ENCODE assay signal across 30 mouse cellular contexts in the genomic region with DNA sequence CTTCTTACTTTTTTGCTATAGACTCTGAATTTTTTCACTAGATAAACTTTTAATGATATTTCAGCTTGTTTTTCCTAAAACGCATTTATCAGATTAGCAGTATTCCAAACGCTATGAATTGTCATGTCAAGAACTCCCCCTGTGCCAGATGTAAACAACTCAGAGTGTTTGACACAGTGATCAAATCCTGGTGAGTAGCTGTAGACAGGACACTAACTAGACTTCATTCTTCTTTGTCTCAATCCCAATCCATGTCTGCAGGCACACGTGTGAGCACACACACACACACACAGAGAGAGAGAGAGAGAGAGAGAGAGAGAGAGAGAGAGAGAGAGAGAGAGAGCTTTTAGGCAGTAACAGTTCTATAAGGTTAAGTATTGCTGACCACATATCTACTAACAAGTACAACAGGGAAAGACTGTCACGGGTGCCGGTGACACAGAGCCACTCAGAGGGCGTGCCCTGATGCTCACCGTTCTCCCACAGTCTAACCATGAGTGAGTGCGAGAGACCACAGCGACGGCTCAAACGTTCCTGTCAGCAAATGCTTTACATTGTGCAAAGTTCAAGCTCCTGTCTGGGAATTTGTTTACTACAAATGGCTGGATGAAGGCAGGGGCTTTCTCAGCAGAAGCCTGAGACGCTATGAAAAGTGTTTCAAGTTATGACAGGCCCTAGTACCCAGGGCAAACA. TPM values are rescaled to one million over a fixed set of nuclear protein-coding genes. Genes with fewer than 3 reads are reported as not detected.
DNase-seq lines count a peak whose midpoint lies in the region; ATAC-seq and TF ChIP-seq lines count a peak whose summit lies in the region.
"Had no signal": no experiment of that assay in that cellular context is flagged by ENCODE, and none has a peak within 500 bp of the region (broad histone marks: within the 10 kb centered on the region; RNA-seq: fewer than 3 reads in every experiment).

No protein-coding gene starts in this region.

- peak overlapping the region; percentile 44; the same call in 1 of the 2 replicates for H3K9ac ChIP-seq in heart, embryonic 13.5 days
- H3K9ac ChIP-seq in heart, adult 2 months (ENCODE audit: low read depth, low read length), result no peak overlapping the region
- H3K9ac ChIP-seq in lung, postnatal 0 days (replicated peaks; ENCODE audit: low read depth), result no peak overlapping the region
- H3K9ac ChIP-seq: embryonic facial prominence, embryonic 13.5 days; forebrain, embryonic 15.5 days; hindbrain, embryonic 14.5 days; limb, embryonic 13.5 days; midbrain, embryonic 13.5 days; neural tube, embryonic 13.5 days had no signal

- H3K4me3 ChIP-seq in heart, embryonic 13.5 days, result peak overlapping the region; percentile 1; the same call in 1 of the 2 replicates
- no peak overlapping the region for H3K4me3 ChIP-seq in heart, adult 2 months
- H3K4me3 ChIP-seq in lung, postnatal 0 days (ENCODE audit: low read depth, low read length), result no peak overlapping the region
- no peak overlapping the region for H3K4me3 ChIP-seq in lung, adult 2 months (replicated peaks; ENCODE audit: extremely low read depth, low read depth, low read length)
- H3K4me3 ChIP-seq: embryonic facial prominence, embryonic 13.5 days; forebrain, embryonic 10.5 days; forebrain, embryonic 15.5 days; gastrocnemius, adult 2 months; layer of hippocampus, adult 2 months; left cerebral cortex, adult 2 months; limb, embryonic 13.5 days; midbrain, embryonic 13.5 days; neural tube, embryonic 13.5 days had no signal

- 27% methylated on average over 12 of the region's 12 CpGs for WGBS in heart, embryonic 13.5 days
- WGBS in heart, adult 2 months, result 53% methylated on average over 12 of the region's 12 CpGs
- 24% methylated on average over 12 of the region's 12 CpGs for WGBS in lung, postnatal 0 days
- 33% methylated on average over 12 of the region's 12 CpGs for WGBS in lung, adult 2 months

- intact Hi-C loops in heart, adult 2 months (cut with DNase I), result no loop called here
- intact Hi-C loops in left cerebral cortex, postnatal 36 days (cut with DNase I), result no loop called here

- no peak for ATAC-seq in heart, embryonic 13.5 days (ENCODE audit: extremely low read depth, insufficient number of reproducible peaks, low FRiP score, low TSS enrichment)
- ATAC-seq in lung, postnatal 0 days, result no peak
- ATAC-seq: forebrain, embryonic 15.5 days; intestine, postnatal 0 days; midbrain, embryonic 13.5 days had no signal

- H3K27me3 ChIP-seq in heart, embryonic 13.5 days (replicated peaks), result no peaks in the 10 kb centered on the region
- H3K27me3 ChIP-seq in heart, adult 2 months (ENCODE audit: control insufficient read depth, insufficient read depth, low read length), result no peaks in the 10 kb centered on the region
- no peaks in the 10 kb centered on the region for H3K27me3 ChIP-seq in lung, postnatal 0 days (replicated peaks; ENCODE audit: insufficient read depth, low read length)
- H3K27me3 ChIP-seq: embryonic facial prominence, embryonic 13.5 days; forebrain, embryonic 15.5 days; limb, embryonic 13.5 days; midbrain, embryonic 13.5 days; neural tube, embryonic 13.5 days had no signal

- no peak for TF ChIP-seq POLR2A in heart, adult 2 months (IDR thresholded peaks at IDR 0.05; ENCODE audit: insufficient read depth, low read depth, low read length)
- no peak for TF ChIP-seq POLR2A in lung, adult 2 months (IDR thresholded peaks at IDR 0.05; ENCODE audit: borderline replicate concordance, extremely low read depth, low read depth, low read length)

- peak overlapping the region; percentile 48 for H3K4me2 ChIP-seq in heart, embryonic 13.5 days
- no peak overlapping the region for H3K4me2 ChIP-seq in lung, postnatal 0 days (replicated peaks; ENCODE audit: low read depth, low read length)
- H3K4me2 ChIP-seq: embryonic facial prominence, embryonic 13.5 days; forebrain, embryonic 15.5 days; hindbrain, embryonic 14.5 days; limb, embryonic 13.5 days; liver, embryonic 11.5 days; midbrain, embryonic 13.5 days; neural tube, embryonic 13.5 days had no signal

- no peaks in the 10 kb centered on the region for H3K79me2 ChIP-seq in heart, adult 2 months (replicated peaks; ENCODE audit: control insufficient read depth, insufficient read depth, low read length)

- H3K36me3 ChIP-seq in heart, embryonic 13.5 days, result no peaks in the 10 kb centered on the region
- peaks cover 12% of the 10 kb centered on the region for H3K36me3 ChIP-seq in heart, adult 2 months (ENCODE audit: control insufficient read depth, insufficient read depth, low read length)
- H3K36me3 ChIP-seq in lung, postnatal 0 days (ENCODE audit: insufficient read depth, low read length), result no peaks in the 10 kb centered on the region
- H3K36me3 ChIP-seq: embryonic facial prominence, embryonic 13.5 days; forebrain, embryonic 10.5 days; forebrain, embryonic 15.5 days; limb, embryonic 13.5 days; midbrain, embryonic 13.5 days; neural tube, embryonic 13.5 days had no signal

- no peak for TF ChIP-seq EP300 in heart, adult 2 months (IDR thresholded peaks at IDR 0.05; ENCODE audit: insufficient read depth, low read depth, low read length)
- TF ChIP-seq EP300 in lung, postnatal 0 days (IDR thresholded peaks at IDR 0.05), result no peak

- H3K27ac ChIP-seq in heart, embryonic 13.5 days (replicated peaks), result peak overlapping the region; percentile 42; the same call in 1 of the 2 replicates
- no peak overlapping the region for H3K27ac ChIP-seq in heart, adult 2 months
- H3K27ac ChIP-seq in lung, postnatal 0 days (ENCODE audit: low read length), result no peak overlapping the region
- H3K27ac ChIP-seq: embryonic facial prominence, embryonic 13.5 days; forebrain, embryonic 10.5 days; forebrain, embryonic 15.5 days; gastrocnemius, adult 2 months; hindbrain, embryonic 14.5 days; layer of hippocampus, adult 2 months; left cerebral cortex, adult 2 months; limb, embryonic 13.5 days; macrophage; midbrain, embryonic 13.5 days; neural tube, embryonic 13.5 days had no signal

- no peaks in the 10 kb centered on the region for H3K9me3 ChIP-seq in heart, embryonic 13.5 days
- no peaks in the 10 kb centered on the region for H3K9me3 ChIP-seq in lung, postnatal 0 days (ENCODE audit: low read length)
- H3K9me3 ChIP-seq: embryonic facial prominence, embryonic 13.5 days; forebrain, embryonic 10.5 days; forebrain, embryonic 15.5 days; limb, embryonic 13.5 days; midbrain, embryonic 13.5 days; neural tube, embryonic 13.5 days had no signal

- no peak for DNase-seq in heart, adult 2 months
- peak; percentile 1 for DNase-seq in kidney, postnatal 14 days
- DNase-seq in kidney, postnatal 25 days, result no peak
- DNase-seq in lung, postnatal 0 days (ENCODE audit: low spot score), result peak; percentile 14
- no peak for DNase-seq in lung, adult 2 months
- no peak for DNase-seq in left cerebral cortex, postnatal 36 days (ENCODE audit: low spot score in 2 of 2)
- DNase-seq: adrenal gland, postnatal 25 days; B cell, adult 2 months; cerebellum, adult 18-20 months; cerebellum, postnatal 10 days; gastrocnemius, adult 2 months; gastrocnemius, postnatal 36 days; thymus, adult 2 months; thymus, postnatal 36 days had no signal

- peaks cover 23% of the 10 kb centered on the region for H3K4me1 ChIP-seq in heart, embryonic 13.5 days
- no peaks in the 10 kb centered on the region for H3K4me1 ChIP-seq in heart, adult 2 months (ENCODE audit: control insufficient read depth, insufficient read depth, low read length)
- no peaks in the 10 kb centered on the region for H3K4me1 ChIP-seq in lung, postnatal 0 days (ENCODE audit: insufficient read depth, low read depth, low read length)
- H3K4me1 ChIP-seq in lung, adult 2 months (ENCODE audit: control insufficient read depth, insufficient read depth, low read length), result no peaks in the 10 kb centered on the region
- H3K4me1 ChIP-seq: forebrain, embryonic 10.5 days; forebrain, embryonic 15.5 days; limb, embryonic 13.5 days; midbrain, embryonic 13.5 days; neural tube, embryonic 13.5 days had no signal

- TF ChIP-seq CTCF in heart, adult 2 months (IDR thresholded peaks at IDR 0.05), result no peak
- TF ChIP-seq CTCF in lung, postnatal 0 days (IDR thresholded peaks at IDR 0.05), result no peak
- no peak for TF ChIP-seq CTCF in lung, adult 2 months (IDR thresholded peaks at IDR 0.05; ENCODE audit: insufficient read depth, low read length)

RNA-seq across cellular contexts. Expression of gene Corin, which starts 31.8 kb away (rescaled TPM):
- polyA plus RNA-seq in heart, embryonic 13.5 days (2015; fragmentation: Nextera tagmentation; extraction: Ambion mirVana), result 21.7 and 24.1 TPM in 2 replicates
- total RNA-seq in heart, adult 2 months (2021), result 100 to 1,000 TPM; 121 to 173 TPM
- polyA plus RNA-seq in heart, adult 2 months (2012; rRNA removed), result 42.3 and 96.3 TPM in 2 replicates
- 0.85 and 1.1 TPM in 2 replicates for polyA plus RNA-seq in lung, postnatal 0 days (2015; fragmentation: Nextera tagmentation; extraction: Ambion mirVana)
- 0.61 and 1.2 TPM in 2 replicates for polyA plus RNA-seq in lung, adult 2 months (2012; rRNA removed)
- under 1 TPM; 0.32 to 0.34 TPM for total RNA-seq in left cerebral cortex, postnatal 36 days (2021)
- total RNA-seq: adrenal gland, postnatal 25 days; common myeloid progenitor, adult 5-6 weeks; hematopoietic stem cell, adult 5-6 weeks; megakaryocyte-erythroid progenitor cell, adult 5-6 weeks had no signal
- polyA plus RNA-seq: macrophage had no signal

Comparison
In these comparisons a context has a peak if more than half of its experiments do, and no peak if none do; other contexts are left out.
1. DNase-seq: peak in kidney, postnatal 14 days (single experiment) and lung, postnatal 0 days (single experiment); none in heart, adult 2 months (0 of 2), kidney, postnatal 25 days (0 of 2), lung, adult 2 months (single experiment) and left cerebral cortex, postnatal 36 days (0 of 2).
2. RNA of gene Corin, which starts 31.8 kb away (polyA plus RNA-seq): 42.3 to 96.3 TPM in heart, adult 2 months and 21.7 to 24.1 TPM in heart, embryonic 13.5 days; 0.61 to 1.2 TPM in lung, adult 2 months and 0.85 to 1.1 TPM in lung, postnatal 0 days; every median in the first group is over 10 times any median in the second.